Mouse (Mus musculus) hematopoietic stem cell, adult 5-6 weeks (primary cell): Measurements from ENCODE around the gene Crybg3. TPM values are rescaled to one million over a fixed set of nuclear protein-coding genes. Genes with fewer than 3 reads are reported as not detected.

Experiments used
- ATAC-seq, 2 experiments: fragments of 125-278 bp in 1 of 2; replicated peaks in 1 of 2; 2 replicates each; pipeline ENCODE4 v1.8.0; 2016 to 2017; ENCODE audit warnings: inconsistent platforms in 2 of 2, mild to moderate bottlenecking in 2 of 2, moderate number of reproducible peaks in 2 of 2, low read depth in 1 of 2, moderate TSS enrichment in 1 of 2; ENCODE audit not compliant: low FRiP score in 2 of 2, poor library complexity in 2 of 2, severe bottlenecking in 2 of 2, insufficient read depth in 1 of 2, low TSS enrichment in 1 of 2
- total RNA-seq: library from RNA; stranded (forward); fragments of 172-1452, 232-1000 nt; gene quantifications from 2 replicates; pipeline ENCODE4 v1.2.3, GENCODE M21; 2017

The Crybg3 gene
- total RNA-seq, 1 experiment from 2014 or later = 21.4 TPM

- ATAC-seq = no peak
Measured at GRCm38 (mm10) chr16:59497947-59498346, 102.8 kb downstream of the Crybg3 start.

GRCm38 (mm10) chr16:59493199-59493598 is 107.6 kb downstream of the Crybg3 start:
- no peak; a peak in 1 of 4 replicates for ATAC-seq

- no peak for ATAC-seq
Measured at GRCm38 (mm10) chr16:59487975-59488548, 112.7 kb downstream of the Crybg3 start.

GRCm38 (mm10) chr16:59487239-59487638 is 113.5 kb downstream of the Crybg3 start:
- ATAC-seq = no peak

- no peak for ATAC-seq
Measured at GRCm38 (mm10) chr16:59477955-59478354, 122.8 kb downstream of the Crybg3 start.

GRCm38 (mm10) chr16:59474788-59475187 is 126.0 kb downstream of the Crybg3 start:
- peak; percentile 70 to 79 for ATAC-seq

GRCm38 (mm10) chr16:59472546-59472945 is 128.2 kb downstream of the Crybg3 start:
- no peak for ATAC-seq

GRCm38 (mm10) chr16:59471637-59472278 is 129.0 kb downstream of the Crybg3 start, which contains the start of gene Riox2:
Riox2 (plus strand) TSS chr16:59471775.
- ATAC-seq = peak; percentile 75 to 85

GRCm38 (mm10) chr16:59469846-59470245 is 130.9 kb downstream of the Crybg3 start:
- ATAC-seq = no peak

- ATAC-seq = no peak
Measured at GRCm38 (mm10) chr16:59463973-59464372, 136.8 kb downstream of the Crybg3 start.

- ATAC-seq = no peak
Measured at GRCm38 (mm10) chr16:59463567-59463966, 137.2 kb downstream of the Crybg3 start.

- ATAC-seq = peak; percentile 99
Measured at GRCm38 (mm10) chr16:59459259-59459861, 141.4 kb downstream of the Crybg3 start.

GRCm38 (mm10) chr16:59451813-59452212 is 149.0 kb downstream of the Crybg3 start:
- ATAC-seq = no peak

GRCm38 (mm10) chr16:59449092-59449491 is 151.7 kb downstream of the Crybg3 start:
- no peak for ATAC-seq

GRCm38 (mm10) chr16:59448181-59448580 is 152.6 kb downstream of the Crybg3 start:
- no peak for ATAC-seq

- no peak for ATAC-seq
Measured at GRCm38 (mm10) chr16:59444880-59445559, 155.8 kb downstream of the Crybg3 start.
